Mouse (Mus musculus) liver, adult 2 months (tissue): ENCODE results near the gene Nppb.

Source experiments
- CTCF ChIP-seq: fragments of 200-500 bp; IDR thresholded peaks from 2 replicates; pipeline ENCODE4 v1.5.1; 2011; ENCODE audit warnings: low read depth, low read length, control low read depth
- POLR2A ChIP-seq: fragments of 200-500 bp; IDR thresholded peaks from 2 replicates; pipeline ENCODE4 v1.6.1; 2011; ENCODE audit warnings: low read length, control low read depth; ENCODE audit not compliant: insufficient read depth; ENCODE audit errors: extremely low read depth

DNA sequence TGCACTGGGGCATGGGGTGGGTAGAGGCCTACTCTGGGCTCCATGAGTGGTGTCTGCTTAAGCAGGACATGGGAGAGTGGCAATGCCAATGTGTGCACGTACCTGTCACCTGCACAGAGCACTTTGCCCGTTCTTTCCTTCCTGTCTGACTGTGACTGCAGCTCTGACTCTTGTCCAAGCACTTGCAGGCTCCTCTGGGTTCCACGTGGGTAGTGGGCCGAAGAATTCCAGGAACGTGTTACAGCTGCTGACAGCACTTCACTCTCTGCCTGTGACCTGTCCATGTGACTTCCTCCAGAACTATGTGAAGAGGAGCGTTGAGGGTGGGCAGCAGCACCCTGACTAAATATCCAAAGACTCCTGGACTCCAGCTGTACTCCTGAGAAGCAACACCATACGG, 19.9 kb upstream of the Nppb start:
- TF ChIP-seq CTCF: no peak
- TF ChIP-seq POLR2A: no peak
